Mouse (Mus musculus) cerebellum, adult 11 months (tissue): ENCODE results near the gene Tmem94.
"Not testable (repeated sequence)": the region's sequence is repeated elsewhere in the genome, so short reads cannot be mapped to it uniquely, and the experiment has no call there.

Source experiments
- DNase-seq: peaks from one replicate; pipeline ENCODE4 v3.0.0; 2022

The Tmem94 gene

GRCm38 (mm10) chr11:115765103-115765606, at the start of gene Tmem94:
TSS of gene Tmem94 (plus strand) at chr11:115765433.
- peak; percentile 97 for DNase-seq

GRCm38 (mm10) chr11:115716410-115717338, 48.6 kb upstream of the Tmem94 start:
- DNase-seq: no peak

DNA sequence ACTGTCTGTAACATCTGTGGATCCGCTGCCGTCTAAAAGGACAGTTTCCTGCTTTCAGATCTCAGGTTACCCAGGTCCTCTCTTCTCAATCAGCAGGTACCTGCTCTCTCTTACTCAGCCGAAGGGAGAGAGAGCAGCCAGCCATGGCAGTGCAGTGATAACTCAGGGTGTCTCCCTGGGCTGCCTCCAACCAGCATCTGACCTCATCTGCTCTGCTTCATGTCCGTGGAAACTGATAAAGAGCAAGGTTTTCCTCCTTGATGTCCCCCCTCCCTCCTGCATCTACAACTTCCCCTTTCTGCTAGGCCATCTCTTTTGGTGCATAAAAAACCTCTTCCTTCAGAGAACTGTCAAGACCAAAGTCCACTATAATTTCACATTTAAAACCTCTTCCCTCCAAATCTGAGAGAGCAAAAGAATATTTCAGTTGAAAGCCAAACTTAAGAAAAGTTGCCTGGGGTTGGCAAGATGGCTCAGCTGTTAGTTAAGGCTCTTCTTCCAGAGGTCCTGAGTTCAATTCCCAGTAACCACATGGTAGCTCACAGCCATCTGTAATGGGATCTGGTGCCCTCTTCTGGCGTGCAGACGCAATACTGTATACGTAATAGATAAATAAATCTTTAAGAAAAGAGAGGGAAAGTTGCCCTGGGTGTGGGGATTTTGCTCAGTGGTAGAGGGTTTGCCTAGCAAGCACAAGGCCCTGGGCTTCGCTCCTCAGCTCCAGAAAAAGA, 47.4 kb upstream of the Tmem94 start:
- no peak for DNase-seq

- DNase-seq: peak; percentile 83
These were observed 42.6 kb upstream of the Tmem94 start for GRCm38 (mm10) chr11:115722638-115723037.

GRCm38 (mm10) chr11:115723231-115723630, 42.0 kb upstream of the Tmem94 start:
- DNase-seq: no peak

DNA sequence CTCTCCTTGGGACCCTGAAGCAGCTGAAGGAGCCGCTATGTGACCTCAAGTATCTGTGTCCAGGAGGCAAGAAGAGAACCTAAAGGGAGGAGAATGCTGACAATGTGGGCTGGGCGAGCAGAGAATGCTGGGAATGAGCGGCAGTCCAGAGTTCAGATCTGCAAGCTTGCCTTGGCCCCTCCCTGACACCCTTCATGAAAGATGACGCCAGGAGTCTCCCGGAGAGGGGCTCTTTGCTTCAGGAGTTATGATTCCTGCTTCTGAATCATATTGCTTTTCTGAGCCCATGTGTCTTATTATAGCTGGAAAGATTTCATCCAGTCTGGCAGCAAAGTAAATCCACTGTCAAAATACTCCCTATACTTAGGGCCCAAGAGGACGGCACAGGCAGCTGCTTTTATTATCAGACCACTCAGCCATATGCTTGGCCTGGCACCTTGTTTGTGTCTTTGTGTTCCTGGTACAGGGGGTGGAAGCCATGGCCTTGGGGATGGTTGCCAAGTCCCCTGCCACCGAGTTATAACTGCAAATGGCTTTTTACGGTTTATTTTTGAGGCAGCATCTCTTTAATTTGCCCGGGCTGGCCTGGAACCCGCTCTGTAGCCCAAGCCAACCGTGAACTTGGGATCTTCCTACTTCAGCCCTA, 31.1 kb upstream of the Tmem94 start:
- no peak for DNase-seq

GRCm38 (mm10) chr11:115737608-115738208, 27.5 kb upstream of the Tmem94 start:
- no peak for DNase-seq

GRCm38 (mm10) chr11:115738275-115738885, 26.9 kb upstream of the Tmem94 start:
- DNase-seq: no peak

GRCm38 (mm10) chr11:115741070-115741469, 24.2 kb upstream of the Tmem94 start:
- no peak for DNase-seq

GRCm38 (mm10) chr11:115742926-115743325, 22.3 kb upstream of the Tmem94 start:
- no peak for DNase-seq

DNA sequence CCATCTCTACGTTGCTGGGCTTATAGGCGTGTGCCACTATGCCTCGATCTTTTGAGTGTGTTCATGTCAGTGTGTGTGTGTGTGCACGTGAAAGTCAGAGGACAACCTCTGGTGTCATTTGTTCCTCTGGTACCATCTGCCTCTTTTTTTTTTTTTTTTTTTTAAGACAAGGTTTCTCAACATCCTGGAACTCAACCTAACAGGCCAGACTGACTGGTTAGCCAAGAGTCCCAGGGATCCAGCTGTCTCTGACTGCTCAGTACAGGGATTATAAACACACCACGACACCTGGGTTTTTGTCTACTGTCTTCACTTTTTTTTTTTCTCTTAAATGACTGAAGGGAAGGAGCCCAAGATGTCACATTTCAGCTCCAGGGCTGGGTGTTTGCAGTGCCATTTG, 20.8 kb upstream of the Tmem94 start:
- no peak for DNase-seq

DNA sequence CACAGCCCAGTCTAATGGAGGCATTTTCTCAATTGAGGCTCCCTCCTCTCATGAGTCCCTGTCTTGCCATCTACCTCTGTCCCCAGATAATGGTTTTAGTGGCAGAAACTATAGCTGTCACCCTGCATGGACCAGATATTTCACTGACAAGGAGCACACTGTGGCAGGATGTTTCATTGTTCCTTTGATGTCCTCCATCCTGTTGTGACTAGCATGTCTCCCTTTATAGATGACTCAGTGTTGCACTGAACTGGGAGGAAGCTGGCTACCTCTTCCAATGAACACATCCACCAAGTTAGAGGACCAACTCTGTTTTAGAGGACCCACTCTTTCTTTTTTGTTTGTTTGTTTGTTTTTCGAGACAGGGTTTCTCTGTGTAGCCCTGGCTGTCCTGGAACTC, 19.1 kb upstream of the Tmem94 start:
- DNase-seq: no peak

DNA sequence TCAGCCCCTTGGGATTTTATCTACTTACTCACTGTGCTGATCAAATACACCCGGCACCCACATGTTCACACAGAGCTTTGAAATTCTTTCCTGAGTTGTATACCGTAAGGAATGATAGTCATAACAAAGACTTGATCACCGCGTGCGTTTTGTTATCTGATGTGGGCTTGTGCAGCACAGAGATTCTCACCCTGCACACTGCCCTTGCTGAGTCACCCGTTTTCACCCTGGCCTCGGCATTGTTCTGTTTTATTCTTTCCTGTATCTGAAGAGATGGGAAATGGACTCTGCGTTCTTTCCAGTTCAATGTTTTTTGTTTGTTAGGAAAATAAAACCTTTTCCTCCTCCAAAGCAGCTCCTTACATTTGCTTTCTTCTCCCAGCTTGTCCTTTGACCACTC, 18.5 kb upstream of the Tmem94 start:
- no peak for DNase-seq

DNA sequence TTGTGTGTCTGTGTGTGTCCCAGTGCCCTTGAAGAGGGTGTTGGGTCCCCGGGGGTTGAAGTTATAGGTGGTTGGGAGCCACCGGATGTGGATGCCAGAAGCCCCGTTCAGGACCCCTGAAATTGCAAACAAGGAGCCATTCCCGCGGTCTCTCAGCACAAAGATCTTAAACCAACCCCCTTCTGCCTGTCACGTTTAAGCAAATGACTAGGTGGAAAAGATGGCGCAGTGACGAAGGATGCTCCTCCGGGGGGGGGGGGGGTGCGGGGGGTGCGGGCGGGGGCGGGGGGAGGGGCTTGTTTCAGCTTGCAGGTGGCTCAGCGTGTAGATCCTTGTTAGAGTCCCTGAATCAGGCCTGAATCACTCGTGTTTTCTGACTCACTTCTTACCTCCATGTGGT, 17.9 kb upstream of the Tmem94 start:
- no peak for DNase-seq

- DNase-seq: no peak
These were observed 15.4 kb upstream of the Tmem94 start for GRCm38 (mm10) chr11:115749834-115750233.

- no peak for DNase-seq
These were observed 13.5 kb upstream of the Tmem94 start for GRCm38 (mm10) chr11:115751725-115752124.

- DNase-seq: no peak
These were observed 12.6 kb upstream of the Tmem94 start for GRCm38 (mm10) chr11:115752653-115753052.

DNA sequence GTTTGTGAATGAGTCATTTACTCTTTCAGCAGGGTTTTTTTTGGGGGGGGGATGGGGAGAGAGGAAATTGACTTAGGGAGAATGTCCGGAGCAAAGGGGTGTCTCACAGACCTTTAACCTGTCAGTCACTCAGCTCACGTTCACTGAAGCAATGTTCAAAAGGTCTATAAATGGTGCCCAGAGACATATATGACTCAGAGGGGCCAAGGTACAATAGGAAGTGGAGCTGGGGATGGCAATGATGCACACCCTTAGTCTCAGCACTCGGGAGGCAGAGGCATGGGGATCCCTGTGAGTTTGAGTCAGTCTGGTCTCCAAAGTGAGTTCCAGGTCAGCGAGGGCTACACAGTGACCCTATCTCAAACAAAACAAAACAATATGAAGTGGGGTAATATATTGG, 11.7 kb upstream of the Tmem94 start:
- DNase-seq: no peak

- DNase-seq: not testable (repeated sequence)
These were observed 3.1 kb upstream of the Tmem94 start for GRCm38 (mm10) chr11:115762176-115762575.

- DNase-seq: no peak
These were observed 535 bp upstream of the Tmem94 start for GRCm38 (mm10) chr11:115764698-115765097.

DNA sequence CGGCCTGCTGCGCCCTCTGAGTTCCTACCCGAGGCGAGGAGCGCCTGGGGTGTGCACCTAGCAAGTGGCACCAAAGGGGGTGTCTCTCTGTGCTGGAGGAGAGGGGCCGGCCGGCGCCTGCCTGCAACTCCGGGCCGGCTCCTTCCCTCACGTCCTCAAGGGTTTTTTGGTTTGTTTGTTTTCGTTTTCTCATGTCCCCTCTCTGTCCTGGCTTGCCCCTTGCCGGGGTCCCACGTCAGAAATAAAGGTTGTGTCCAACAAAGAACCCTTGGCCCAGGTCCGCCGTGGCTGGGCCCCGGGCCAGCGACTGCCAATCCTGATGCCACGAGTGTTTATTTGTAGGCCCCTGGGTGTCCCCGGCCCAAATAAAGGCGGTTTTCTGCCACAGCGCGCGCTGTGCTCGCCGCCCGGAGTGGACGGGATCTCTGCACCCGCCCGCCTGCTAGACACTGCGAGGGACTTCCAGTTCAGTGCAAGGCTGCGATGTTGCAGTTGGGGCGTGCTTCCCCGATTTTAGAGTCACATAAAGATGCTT, 441 bp downstream of the Tmem94 start:
- no peak for DNase-seq

GRCm38 (mm10) chr11:115766356-115766943, 1.2 kb downstream of the Tmem94 start:
- no peak for DNase-seq
